Mouse (Mus musculus) induced T-regulatory cell, adult 2 months (primary cell): ENCODE results near the gene Samhd1.

Experiments used
- DNase-seq: peaks from one replicate; pipeline ENCODE4 v3.0.0-alpha.2; 2012; ENCODE audit warnings: low read depth

Samhd1 gene

DNA sequence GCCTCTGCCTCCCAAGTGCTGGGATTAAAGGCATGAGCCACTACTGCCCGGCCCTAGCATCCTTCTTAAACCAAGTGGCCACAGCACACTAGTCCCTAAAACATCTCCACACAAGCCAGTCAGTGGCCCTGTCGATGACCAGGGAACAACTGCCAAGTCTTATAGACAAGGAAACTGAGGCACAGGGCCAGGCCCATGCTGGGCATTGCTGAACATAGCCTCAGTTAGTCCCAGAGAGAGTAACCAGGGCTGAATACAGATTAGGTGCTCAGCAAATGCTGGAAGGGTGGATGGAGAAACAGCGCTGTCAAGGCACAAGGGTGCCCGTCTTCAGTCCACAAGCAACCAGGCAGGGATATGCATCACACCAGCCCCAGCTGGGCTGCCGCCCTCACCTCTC, 81.9 kb downstream of the Samhd1 start:
- DNase-seq = no peak

GRCm38 (mm10) chr2:157052448-157052847, 82.6 kb downstream of the Samhd1 start:
- DNase-seq = no peak

- DNase-seq = no peak
Measured at GRCm38 (mm10) chr2:157049831-157050243, 85.2 kb downstream of the Samhd1 start.

- no peak for DNase-seq
Measured at GRCm38 (mm10) chr2:157048395-157049181, 86.5 kb downstream of the Samhd1 start.
